Mouse (Mus musculus) central nervous system, embryonic 14 days (tissue): ENCODE data around the gene Evx1. TPM values are rescaled to one million over a fixed set of nuclear protein-coding genes. Genes with fewer than 3 reads are reported as not detected.

ENCODE experiments used
- polyA plus RNA-seq: library from polyadenylated mRNA; depleted of rRNA; stranded (reverse); fragments of >200 nt; gene quantifications from 2 replicates; pipeline ENCODE4 v1.2.3, GENCODE M21; 2012; rRNA removed

Evx1 gene
- 1.7 and 2.8 TPM in 2 replicates for polyA plus RNA-seq

GRCm38 (mm10) chr6:52313391-52314303 lies at the start of gene Evx1:
Evx1 (plus strand) TSS chr6:52313498.

Other genes starting within 250 kb of the Evx1 start
- 0.59 and 1.3 TPM in 2 replicates for gene Hoxa1, start 155.2 kb upstream of the Evx1 start, polyA plus RNA-seq
- 7.4 and 16.1 TPM in 2 replicates for gene Hoxa2, start 148.7 kb upstream of the Evx1 start, polyA plus RNA-seq
- 0.42 and 0.73 TPM in 2 replicates for gene 5730596B20Rik, start 136.0 kb upstream of the Evx1 start, polyA plus RNA-seq
- gene Hoxa4, start 121.7 kb upstream of the Evx1 start, polyA plus RNA-seq: 9.9 and 13.7 TPM in 2 replicates
- gene Hoxa5, start 108.9 kb upstream of the Evx1 start, polyA plus RNA-seq: 44.2 and 47.7 TPM in 2 replicates
- 2.6 and 4.3 TPM in 2 replicates for gene Hoxa6, start 104.8 kb upstream of the Evx1 start, polyA plus RNA-seq
- gene Hoxa3, start 100.2 kb upstream of the Evx1 start, polyA plus RNA-seq: 8.3 and 13.2 TPM in 2 replicates
- gene Gm28308, start 100.2 kb upstream of the Evx1 start, polyA plus RNA-seq: 0.10 and 0.41 TPM in 2 replicates
- 0.40 and 5.8 TPM in 2 replicates for gene Hoxa7, start 91.6 kb upstream of the Evx1 start, polyA plus RNA-seq
- 1.4 TPM in 1 of 2 replicates, not detected in the other for gene Hoxa9, start 82.4 kb upstream of the Evx1 start, polyA plus RNA-seq
- 0.04 TPM in 1 of 2 replicates, not detected in the other for gene Hoxa10, start 72.6 kb upstream of the Evx1 start, polyA plus RNA-seq
- gene Hoxa11, start 67.7 kb upstream of the Evx1 start, polyA plus RNA-seq: not detected in 2 replicates
- not detected in 2 replicates for gene Hoxa13, start 52.6 kb upstream of the Evx1 start, polyA plus RNA-seq